Mouse (Mus musculus): ENCODE results near the gene Ccnd3. TPM values are rescaled to one million over a fixed set of nuclear protein-coding genes. Genes with fewer than 3 reads are reported as not detected.

Ccnd3 gene
- polyA plus RNA-seq, 2 experiments = 195 to 379 TPM

DNA sequence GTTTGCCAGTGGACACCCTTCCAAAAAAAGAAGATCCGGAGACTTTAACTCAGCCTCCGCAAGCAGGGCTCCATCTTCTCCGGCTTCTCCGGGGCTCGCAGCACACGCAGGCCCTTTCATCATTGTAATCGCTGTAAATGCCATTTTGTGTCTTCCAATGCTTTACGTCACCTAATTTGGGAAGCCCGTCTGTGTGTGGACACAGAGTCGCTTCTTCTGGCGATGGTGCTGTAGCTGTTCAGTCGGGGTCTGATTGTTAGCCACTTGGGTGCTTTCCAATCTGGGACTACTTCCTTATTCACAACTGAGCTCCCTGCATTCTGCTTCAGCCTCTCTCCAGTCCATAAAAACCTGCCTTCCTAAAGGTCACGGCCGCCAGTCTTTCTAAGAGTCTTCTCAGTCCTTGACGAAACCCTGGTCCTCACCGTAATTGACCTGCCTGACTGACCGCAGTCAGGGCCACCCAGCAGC lies 41.0 kb downstream of the Ccnd3 start:
- DNase-seq (ENCODE audit: low read depth in 3 of 3, low spot score in 3 of 3) = no peak
- 85% methylated on average over 17 of the region's 17 CpGs for WGBS (ENCODE audit: insufficient replicate concordance)
- no peak overlapping the region for H3K27ac ChIP-seq
- H3K9me3 ChIP-seq (ENCODE audit: control insufficient read depth, low read length) = no peaks in the 10 kb centered on the region
- no peak for ATAC-seq (ENCODE audit: insufficient read depth)
- peaks cover 14 to 24% of the 10 kb centered on the region in 2 experiments for H3K4me1 ChIP-seq (replicated peaks; ENCODE audit: control insufficient read depth in 2 of 2, insufficient read depth in 2 of 2, low read length in 1 of 2)
- H3K27me3 ChIP-seq (ENCODE audit: control insufficient read depth, insufficient read depth, low read length) = no peaks in the 10 kb centered on the region
- TF ChIP-seq CTCF (IDR thresholded peaks at IDR 0.05; ENCODE audit: low read depth) (no peak), EP300 (IDR thresholded peaks at IDR 0.05; ENCODE audit: low read depth) (no peak)
- no peaks in the 10 kb centered on the region for H3K36me3 ChIP-seq (replicated peaks; ENCODE audit: control insufficient read depth, insufficient read depth, low read depth)
- no peak overlapping the region for H3K4me2 ChIP-seq (ENCODE audit: low read depth)
- H3K4me3 ChIP-seq (ENCODE audit: insufficient read depth in 1 of 2, low read depth in 2 of 2, low read length in 2 of 2) = no peak overlapping the region
- no peak overlapping the region for H3K9ac ChIP-seq (replicated peaks)

DNA sequence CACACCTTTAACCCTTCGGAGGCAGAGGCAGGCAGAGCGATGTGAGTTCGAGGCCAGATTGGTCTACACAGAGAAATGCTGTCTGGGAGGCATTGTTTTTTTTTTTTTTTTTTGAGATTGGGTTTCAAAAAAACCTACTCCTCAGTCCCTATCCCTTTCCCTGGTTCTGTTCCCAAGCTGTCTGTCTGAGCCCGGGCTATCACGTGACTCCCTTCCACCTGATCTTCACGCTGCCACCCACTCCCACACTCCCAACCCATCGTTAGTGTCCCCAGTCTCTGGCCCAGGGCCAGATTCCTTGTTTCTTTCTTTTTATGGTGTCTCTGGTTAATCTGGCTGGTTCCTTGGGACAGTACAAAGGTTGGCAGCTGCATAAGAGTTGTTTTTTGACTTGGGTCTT lies 46.2 kb downstream of the Ccnd3 start:
- no peak overlapping the region for H3K4me2 ChIP-seq (ENCODE audit: low read depth)
- WGBS (ENCODE audit: insufficient replicate concordance) = 80% methylated on average over 7 of the region's 7 CpGs
- DNase-seq (ENCODE audit: low read depth in 3 of 3, low spot score in 3 of 3) (no peak), ATAC-seq (ENCODE audit: insufficient read depth) (no peak)
- no peaks in the 10 kb centered on the region for H3K27me3 ChIP-seq (ENCODE audit: control insufficient read depth, insufficient read depth, low read length)
- no peaks in the 10 kb centered on the region for H3K36me3 ChIP-seq (replicated peaks; ENCODE audit: control insufficient read depth, insufficient read depth, low read depth)
- no peak overlapping the region for H3K27ac ChIP-seq
- H3K9ac ChIP-seq (replicated peaks) = no peak overlapping the region
- peaks cover 0 to 4% of the 10 kb centered on the region in 2 experiments; a peak in 2 of 4 replicates for H3K4me1 ChIP-seq (replicated peaks; ENCODE audit: control insufficient read depth in 2 of 2, insufficient read depth in 2 of 2, low read length in 1 of 2)
- no peak overlapping the region for H3K4me3 ChIP-seq (ENCODE audit: insufficient read depth in 1 of 2, low read depth in 2 of 2, low read length in 2 of 2)
- no peaks in the 10 kb centered on the region for H3K9me3 ChIP-seq (ENCODE audit: control insufficient read depth, low read length)
- TF ChIP-seq CTCF (IDR thresholded peaks at IDR 0.05; ENCODE audit: low read depth) (no peak), EP300 (IDR thresholded peaks at IDR 0.05; ENCODE audit: low read depth) (no peak)

DNA sequence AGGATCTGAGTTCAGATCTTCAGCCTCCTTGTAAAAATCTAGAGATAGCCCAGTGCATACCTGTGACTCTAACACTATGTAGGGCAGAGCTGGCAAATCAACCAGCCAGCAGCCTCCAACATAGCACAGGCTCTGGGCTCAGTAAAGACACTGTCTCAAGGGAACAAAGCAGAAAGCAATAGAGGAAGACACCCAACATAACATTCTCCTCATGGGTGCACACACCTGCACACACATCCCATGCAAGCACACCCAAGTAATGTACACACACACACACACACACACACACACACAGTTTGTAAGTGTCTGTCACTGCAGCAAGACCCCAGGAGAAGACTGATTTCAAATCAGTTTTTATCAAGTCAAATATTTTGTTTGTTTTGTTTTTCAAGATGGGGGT lies 48.1 kb downstream of the Ccnd3 start:
- Histone ChIP-seq H3K27ac (no peak overlapping the region), H3K9ac (replicated peaks) (no peak overlapping the region), H3K27me3 (ENCODE audit: control insufficient read depth, insufficient read depth, low read length) (no peaks in the 10 kb centered on the region), H3K36me3 (replicated peaks; ENCODE audit: control insufficient read depth, insufficient read depth, low read depth) (no peaks in the 10 kb centered on the region), H3K4me3 (ENCODE audit: insufficient read depth in 1 of 2, low read depth in 2 of 2, low read length in 2 of 2) (no peak overlapping the region), H3K9me3 (ENCODE audit: control insufficient read depth, low read length) (no peaks in the 10 kb centered on the region), H3K4me2 (ENCODE audit: low read depth) (no peak overlapping the region), H3K4me1 (replicated peaks; ENCODE audit: control insufficient read depth in 2 of 2, insufficient read depth in 2 of 2, low read length in 1 of 2) (peaks cover 0 to 4% of the 10 kb centered on the region in 2 experiments; a peak in 2 of 4 replicates)
- DNase-seq (ENCODE audit: low read depth in 3 of 3, low spot score in 3 of 3) (no peak), ATAC-seq (ENCODE audit: insufficient read depth) (no peak)
- TF ChIP-seq CTCF (IDR thresholded peaks at IDR 0.05; ENCODE audit: low read depth) (no peak), EP300 (IDR thresholded peaks at IDR 0.05; ENCODE audit: low read depth) (no peak)

DNA sequence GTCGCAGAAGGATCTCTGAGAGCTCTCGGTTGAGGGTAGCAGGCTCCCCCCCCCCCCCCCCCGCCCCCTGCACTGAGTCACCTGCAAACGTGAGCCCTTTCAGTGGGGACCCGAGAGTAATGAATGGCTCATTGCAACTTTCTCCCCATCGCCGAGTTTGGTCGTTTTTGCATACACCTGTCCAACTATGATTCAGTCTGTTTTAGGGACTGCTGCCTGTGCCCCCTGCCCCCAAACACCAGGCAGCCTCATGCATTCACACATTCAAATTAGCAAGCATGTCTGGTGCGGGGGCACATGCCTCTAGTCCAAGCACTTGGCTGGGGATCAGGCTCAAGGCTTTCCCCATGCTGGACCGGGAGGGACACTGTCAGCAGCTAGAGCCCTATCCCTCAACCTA lies 49.8 kb downstream of the Ccnd3 start:
- Histone ChIP-seq H3K4me1 (replicated peaks; ENCODE audit: control insufficient read depth in 2 of 2, insufficient read depth in 2 of 2, low read length in 1 of 2) (peaks cover 0 to 8% of the 10 kb centered on the region in 2 experiments; a peak in 2 of 4 replicates), H3K36me3 (replicated peaks; ENCODE audit: control insufficient read depth, insufficient read depth, low read depth) (no peaks in the 10 kb centered on the region), H3K4me3 (ENCODE audit: insufficient read depth in 1 of 2, low read depth in 2 of 2, low read length in 2 of 2) (no peak overlapping the region), H3K4me2 (ENCODE audit: low read depth) (no peak overlapping the region), H3K9me3 (ENCODE audit: control insufficient read depth, low read length) (no peaks in the 10 kb centered on the region), H3K9ac (replicated peaks) (no peak overlapping the region), H3K27ac (no peak overlapping the region), H3K27me3 (ENCODE audit: control insufficient read depth, insufficient read depth, low read length) (no peaks in the 10 kb centered on the region)
- DNase-seq (ENCODE audit: low read depth in 3 of 3, low spot score in 3 of 3) (no peak), ATAC-seq (ENCODE audit: insufficient read depth) (no peak)
- 72% methylated on average over 10 of the region's 10 CpGs for WGBS (ENCODE audit: insufficient replicate concordance)
- TF ChIP-seq CTCF (IDR thresholded peaks at IDR 0.05; ENCODE audit: low read depth) (no peak), EP300 (IDR thresholded peaks at IDR 0.05; ENCODE audit: low read depth) (no peak)

DNA sequence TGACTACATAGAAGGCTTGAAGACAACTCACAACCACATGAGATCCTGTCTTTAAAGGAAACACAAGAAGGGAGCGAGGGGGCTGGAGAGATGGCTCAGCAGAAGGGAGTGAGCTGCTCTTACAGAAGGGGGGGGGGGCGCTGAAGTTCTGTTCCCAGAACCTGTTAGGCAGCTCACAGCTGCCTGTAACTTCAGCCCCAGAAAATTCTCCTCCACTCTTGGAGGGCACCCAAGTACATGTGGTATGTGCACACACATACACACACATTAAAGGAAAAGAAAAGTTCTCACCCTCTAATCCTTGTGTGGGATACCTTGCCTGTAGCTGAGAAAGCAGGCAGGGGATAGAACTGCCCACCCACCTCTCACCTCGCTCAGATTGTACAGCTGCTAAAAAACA lies 52.3 kb downstream of the Ccnd3 start:
- no peaks in the 10 kb centered on the region for H3K9me3 ChIP-seq (ENCODE audit: control insufficient read depth, low read length)
- WGBS (ENCODE audit: insufficient replicate concordance) = 72% methylated on average over 3 of the region's 3 CpGs
- DNase-seq (ENCODE audit: low read depth in 3 of 3, low spot score in 3 of 3) (no peak), ATAC-seq (ENCODE audit: insufficient read depth) (no peak)
- H3K27ac ChIP-seq = no peak overlapping the region
- H3K27me3 ChIP-seq (ENCODE audit: control insufficient read depth, insufficient read depth, low read length) = no peaks in the 10 kb centered on the region
- H3K36me3 ChIP-seq (replicated peaks; ENCODE audit: control insufficient read depth, insufficient read depth, low read depth) = no peaks in the 10 kb centered on the region
- TF ChIP-seq EP300 (IDR thresholded peaks at IDR 0.05; ENCODE audit: low read depth) (no peak), CTCF (IDR thresholded peaks at IDR 0.05; ENCODE audit: low read depth) (no peak)
- peaks cover 2 to 10% of the 10 kb centered on the region in 2 experiments; a peak in 2 of 4 replicates for H3K4me1 ChIP-seq (replicated peaks; ENCODE audit: control insufficient read depth in 2 of 2, insufficient read depth in 2 of 2, low read length in 1 of 2)
- H3K4me2 ChIP-seq (ENCODE audit: low read depth) = no peak overlapping the region
- H3K9ac ChIP-seq (replicated peaks) = no peak overlapping the region
- H3K4me3 ChIP-seq (ENCODE audit: insufficient read depth in 1 of 2, low read depth in 2 of 2, low read length in 2 of 2) = no peak overlapping the region
